Mouse (Mus musculus) intestine, embryonic 14.5 days (tissue): Measurements from ENCODE around the gene Ncoa4. TPM values are rescaled to one million over a fixed set of nuclear protein-coding genes. Genes with fewer than 3 reads are reported as not detected.
A peak's percentile ranks its signal among the peaks of the same experiment; 100 is the strongest.

ENCODE experiments used
- ATAC-seq: fragments of 200-750 bp; cut with Nextera tagmentation; replicated peaks from 2 replicates; pipeline ENCODE4 v1.8.0; 2017; ENCODE audit warnings: low read depth, moderate number of reproducible peaks, moderate TSS enrichment, moderate library complexity; ENCODE audit not compliant: low FRiP score, low TSS enrichment
- DNase-seq: peaks from one replicate; pipeline ENCODE4 v3.0.0-alpha.2; 2018; ENCODE audit warnings: low spot score
- H3K27ac ChIP-seq: fragments of 300-500 bp; sonication (generic); 2 replicates; pipeline ENCODE4 v1.5.1; 2014; ENCODE audit warnings: low read depth, mild to moderate bottlenecking, control low read depth
- H3K27me3 ChIP-seq: fragments of 300-500 bp; sonication (generic); replicated peaks from 2 replicates; pipeline ENCODE4 v1.6.1; 2014; ENCODE audit warnings: low read length, control low read depth; ENCODE audit not compliant: control insufficient read depth, insufficient read depth
- H3K36me3 ChIP-seq: fragments of 300-500 bp; sonication (generic); 2 replicates; pipeline ENCODE4 v1.6.1; 2014; ENCODE audit warnings: low read length, control low read depth; ENCODE audit not compliant: control insufficient read depth, insufficient read depth
- H3K4me1 ChIP-seq: fragments of 300-500 bp; sonication (generic); replicated peaks from 2 replicates; pipeline ENCODE4 v1.6.1; 2014; ENCODE audit warnings: low read length, control low read depth, mixed read lengths; ENCODE audit not compliant: control insufficient read depth, insufficient read depth
- H3K4me2 ChIP-seq: fragments of 300-500 bp; sonication (generic); 2 replicates; pipeline ENCODE4 v1.6.1; 2014; ENCODE audit warnings: low read length
- H3K4me3 ChIP-seq: fragments of 300-500 bp; sonication (generic); 2 replicates; pipeline ENCODE4 v1.5.1; 2014; ENCODE audit warnings: low read depth, low read length, control low read depth, mixed read lengths
- H3K9ac ChIP-seq: fragments of 300-500 bp; sonication (generic); 2 replicates; pipeline ENCODE4 v1.6.1; 2014; ENCODE audit warnings: mild to moderate bottlenecking, low read length
- H3K9me3 ChIP-seq: fragments of 300-500 bp; sonication (generic); 2 replicates; pipeline ENCODE4 v1.6.1; 2016; ENCODE audit warnings: low read length, control low read depth; ENCODE audit not compliant: control insufficient read depth
- WGBS: fragments of 180-500 bp; shearing (Covaris S2); extraction: QIAGEN DNeasy Blood & Tissue Kit; methylation state at CpG from one replicate; pipeline ENCODE4 v1.1.7; 2014; 5-methylcytosine and 5-hydroxymethylcytosine counted together
- polyA plus RNA-seq: library from polyadenylated mRNA; unstranded; fragments of >200 nt; fragmentation: Nextera tagmentation; extraction: Ambion mirVana; gene quantifications from 2 replicates; pipeline ENCODE4 v1.2.1, GENCODE M21; 2014

Ncoa4 gene
- polyA plus RNA-seq, 1 experiment from 2014 or later = 125 TPM

DNA sequence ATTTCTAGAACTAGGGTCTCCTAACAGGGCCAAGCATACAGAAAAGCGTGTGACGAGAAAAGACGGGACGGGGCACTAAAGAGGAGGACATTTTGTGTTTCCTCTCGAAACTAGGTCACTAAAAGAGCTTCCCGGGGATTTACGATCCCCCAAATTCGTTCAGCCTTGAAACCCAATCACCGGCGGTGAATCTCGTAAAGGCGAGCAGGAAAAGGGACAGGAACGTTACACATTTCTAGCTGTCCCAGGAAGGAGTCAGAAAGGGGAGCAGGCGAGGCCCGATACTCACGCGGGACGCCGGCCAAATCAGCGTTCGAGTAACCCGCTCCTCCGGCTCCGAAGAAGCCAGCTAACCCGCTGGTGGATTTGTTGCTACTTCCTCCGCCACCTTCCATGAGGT lies 41.7 kb downstream of the Ncoa4 start:
- Histone ChIP-seq H3K36me3 (peaks cover 31% of the 10 kb centered on the region), H3K4me3 (peak overlapping the region; percentile 100), H3K9ac (peak overlapping the region; percentile 85), H3K4me2 (peak overlapping the region; percentile 66), H3K27ac (peak overlapping the region; percentile 47; the same call in 1 of the 2 replicates), H3K27me3 (no peaks in the 10 kb centered on the region), H3K9me3 (peaks cover 3% of the 10 kb centered on the region; the same call in 1 of the 2 replicates), H3K4me1 (peaks cover 20% of the 10 kb centered on the region)
- ATAC-seq (peak; percentile 29; the same call in 1 of the 2 replicates), DNase-seq (peak; percentile 72)
- WGBS = under 1% methylated on average over 25 of the region's 26 CpGs

DNA sequence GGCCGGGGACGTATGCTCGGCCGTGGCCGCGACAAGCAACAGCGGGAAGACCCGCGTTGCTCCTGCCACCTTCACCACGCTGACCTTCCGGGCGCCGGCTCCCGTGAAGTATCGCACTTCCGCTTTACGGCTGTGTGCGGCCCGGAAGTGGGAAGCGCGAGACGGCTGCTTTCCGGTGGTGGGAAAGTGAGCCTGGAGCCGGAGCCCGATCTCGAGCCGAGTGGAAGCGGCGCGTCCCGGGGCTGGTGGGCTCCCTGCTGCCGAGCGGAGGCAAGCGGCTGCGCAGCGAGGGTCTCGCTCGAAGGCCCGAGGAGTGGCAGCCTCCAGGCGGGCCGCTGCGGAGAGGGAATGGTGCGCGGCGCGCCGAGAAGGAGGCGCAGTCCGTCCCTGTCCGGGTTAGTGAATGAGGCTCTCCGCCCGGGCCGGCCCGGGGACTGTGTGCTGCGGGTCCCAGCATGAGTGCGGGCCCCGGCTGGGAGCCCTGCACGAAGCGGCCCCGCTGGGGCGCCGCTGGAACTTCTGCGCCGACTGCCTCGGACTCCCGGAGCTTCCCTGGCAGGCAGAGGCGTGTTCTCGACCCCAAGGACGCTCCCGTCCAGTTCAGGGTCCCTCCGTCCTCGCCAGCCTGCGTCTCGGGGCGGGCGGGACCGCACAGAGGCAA lies 42.3 kb downstream of the Ncoa4 start, which contains the start of the genes Timm23 and Parg:
Gene Timm23, minus strand, starts transcription at position 108 of the 661 bp plus-strand sequence.
Gene Parg, plus strand, starts transcription at position 159 of the 661 bp plus-strand sequence.
- peak within 1 kb of the TSS; percentile 91 for H3K9ac ChIP-seq
- WGBS = under 1% methylated on average over 76 of the region's 77 CpGs
- peak within 1 kb of the TSS; percentile 65 for H3K27ac ChIP-seq
- H3K9me3 ChIP-seq = peaks cover 3% of the 10 kb centered on the region; the same call in 1 of the 2 replicates
- peaks cover 20% of the 10 kb centered on the region for H3K4me1 ChIP-seq
- no peaks in the 10 kb centered on the region for H3K27me3 ChIP-seq
- peak; percentile 89 for DNase-seq
- peak within 1 kb of the TSS; percentile 100 for H3K4me3 ChIP-seq
- peak within 1 kb of the TSS; percentile 98 for H3K4me2 ChIP-seq
- peak; percentile 95 for ATAC-seq
- peaks cover 26% of the 10 kb centered on the region for H3K36me3 ChIP-seq

DNA sequence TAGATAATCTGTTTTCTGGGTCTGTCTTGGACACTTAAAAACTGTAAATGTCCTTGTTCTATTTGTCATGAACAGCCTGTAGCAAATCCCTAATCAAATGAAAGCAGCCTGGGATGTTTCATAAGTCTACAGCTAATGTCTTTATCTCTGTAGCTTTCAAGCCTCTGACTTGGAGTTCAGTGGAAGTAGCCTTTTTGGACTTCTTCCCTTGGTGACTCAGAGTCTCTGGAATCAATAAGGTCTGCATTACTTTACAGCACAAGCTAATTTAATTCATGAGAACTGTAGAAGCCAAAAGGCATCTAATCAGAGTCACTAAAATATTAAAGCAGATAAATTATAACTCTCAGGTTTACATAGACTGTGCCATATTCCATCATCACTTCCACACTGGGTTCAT lies 66.9 kb downstream of the Ncoa4 start:
- Histone ChIP-seq H3K36me3 (0 out of 2 replicates have a peak, but pooled peaks cover 16% of the 10 kb centered on the region), H3K27me3 (no peaks in the 10 kb centered on the region), H3K4me1 (no peaks in the 10 kb centered on the region), H3K27ac (no peak overlapping the region), H3K9ac (no peak overlapping the region), H3K4me2 (no peak overlapping the region), H3K4me3 (no peak overlapping the region), H3K9me3 (no peaks in the 10 kb centered on the region)
- no peak for ATAC-seq
- DNase-seq = no peak

DNA sequence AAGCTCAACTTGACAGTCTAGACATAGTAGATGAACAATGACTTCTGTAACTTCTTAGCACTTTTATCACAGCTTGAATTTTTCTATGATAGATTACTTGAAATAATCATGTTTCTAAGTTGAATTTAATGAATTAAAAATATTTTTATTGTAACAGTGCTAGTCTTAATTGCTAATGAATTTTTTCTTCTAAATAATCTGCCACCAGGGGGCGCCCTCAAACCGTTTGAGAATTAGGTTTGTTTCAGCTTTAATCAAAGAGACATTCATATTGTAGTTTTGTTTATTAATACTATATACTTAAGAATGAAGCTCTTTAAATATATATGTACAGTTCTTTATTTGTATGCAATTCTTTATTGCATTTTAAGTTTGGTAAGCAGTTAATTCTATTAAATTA lies 69.3 kb downstream of the Ncoa4 start:
- ATAC-seq = no peak
- WGBS = 2% methylated on average over 2 of the region's 2 CpGs
- DNase-seq = peak; percentile 80

More for the DNA sequence above, 69.3 kb downstream of the Ncoa4 start:
- Histone ChIP-seq H3K4me1 (no peaks in the 10 kb centered on the region), H3K27me3 (no peaks in the 10 kb centered on the region), H3K4me2 (no peak overlapping the region), H3K4me3 (no peak overlapping the region), H3K36me3 (0 out of 2 replicates have a peak, but pooled peaks cover 16% of the 10 kb centered on the region), H3K9ac (no peak overlapping the region), H3K27ac (no peak overlapping the region), H3K9me3 (no peaks in the 10 kb centered on the region)

Other genes with a start within 250 kb of the Ncoa4 start
- 0.04 TPM in 2 replicates for gene Galnt15, start 130.9 kb upstream of the Ncoa4 start, polyA plus RNA-seq
- gene Oxnad1, start 74.5 kb upstream of the Ncoa4 start, polyA plus RNA-seq = 23.6 and 28.3 TPM in 2 replicates
- gene Dph3, start 74.1 kb upstream of the Ncoa4 start, polyA plus RNA-seq = 112 and 114 TPM in 2 replicates
- gene Msmb, start 17.8 kb upstream of the Ncoa4 start, polyA plus RNA-seq = not detected in 2 replicates
- 333 and 354 TPM in 2 replicates for gene Timm23, start 42.0 kb downstream of the Ncoa4 start, polyA plus RNA-seq
- gene Parg, start 42.1 kb downstream of the Ncoa4 start, polyA plus RNA-seq = 43.8 and 45.5 TPM in 2 replicates
- gene Ogdhl, start 162.2 kb downstream of the Ncoa4 start, polyA plus RNA-seq = 17.8 and 19.9 TPM in 2 replicates
- not detected in 2 replicates for gene 1700024G13Rik, start 228.5 kb downstream of the Ncoa4 start, polyA plus RNA-seq